In genomic region chr17:56613236-56613844, GRCm38 (mm10) we compare ENCODE assay signal across 8 mouse cellular contexts. TPM values are rescaled to one million over a fixed set of nuclear protein-coding genes. Genes with fewer than 3 reads are reported as not detected.
A peak's percentile ranks its signal among the peaks of the same experiment; 100 is the strongest.
DNase-seq lines count a peak whose midpoint lies in the region; ATAC-seq and TF ChIP-seq lines count a peak whose summit lies in the region.

Gene Rpl36, plus strand, starts transcription at chr17:56613416.

- WGBS in forebrain, embryonic 12.5 days = under 1% methylated on average over 52 of the region's 52 CpGs
- WGBS in heart, postnatal 0 days = under 1% methylated on average over 52 of the region's 52 CpGs
- WGBS in liver, embryonic 16.5 days (ENCODE audit: insufficient replicate concordance) = under 1% methylated on average over 52 of the region's 52 CpGs
- WGBS in neural tube, embryonic 13.5 days = under 1% methylated on average over 52 of the region's 52 CpGs

- no peaks in the 10 kb centered on the region for H3K9me3 ChIP-seq in forebrain, embryonic 12.5 days
- H3K9me3 ChIP-seq in heart, postnatal 0 days (replicated peaks; ENCODE audit: control insufficient read depth, low read length) = no peaks in the 10 kb centered on the region
- H3K9me3 ChIP-seq in liver, embryonic 16.5 days (replicated peaks; ENCODE audit: control insufficient read depth, low read length) = no peaks in the 10 kb centered on the region
- H3K9me3 ChIP-seq in neural tube, embryonic 13.5 days = no peaks in the 10 kb centered on the region

- H3K27ac ChIP-seq in forebrain, embryonic 12.5 days = peak within 1 kb of the TSS; percentile 87
- H3K27ac ChIP-seq in heart, postnatal 0 days (ENCODE audit: low read depth) = peak within 1 kb of the TSS; percentile 87
- peak within 1 kb of the TSS; percentile 83 for H3K27ac ChIP-seq in liver, embryonic 16.5 days (ENCODE audit: low read length)
- H3K27ac ChIP-seq in neural tube, embryonic 13.5 days (replicated peaks) = peak within 1 kb of the TSS; percentile 91
- H3K27ac ChIP-seq in testis, adult 2 months (ENCODE audit: control insufficient read depth, insufficient read depth, low read depth, low read length) = peak within 1 kb of the TSS; percentile 82

- TF ChIP-seq POLR2A in testis, adult 2 months (IDR thresholded peaks at IDR 0.05; ENCODE audit: control insufficient read depth, low read depth, low read length) = peak; percentile 89

- peak within 1 kb of the TSS; percentile 81 for H3K9ac ChIP-seq in forebrain, embryonic 12.5 days
- peak within 1 kb of the TSS; percentile 90 for H3K9ac ChIP-seq in heart, postnatal 0 days (replicated peaks; ENCODE audit: low read depth, low read length)
- H3K9ac ChIP-seq in liver, embryonic 16.5 days (ENCODE audit: low read depth, low read length) = peak within 1 kb of the TSS; percentile 75
- peak within 1 kb of the TSS; percentile 90 for H3K9ac ChIP-seq in neural tube, embryonic 13.5 days

- peak; percentile 93 for DNase-seq in CD8-positive naive resting alpha-beta T cell, adult 2 months (ENCODE audit: low read depth in 2 of 2, low spot score in 2 of 2)
- DNase-seq in c-Kit-positive CD71-positive TER-119-negative erythroid progenitor cells, embryonic 14.5 days (ENCODE audit: low read depth) = peak; percentile 81
- DNase-seq in heart, postnatal 0 days (ENCODE audit: low spot score) = peak; percentile 88
- peak; percentile 98 for DNase-seq in kidney, postnatal 4 days

- H3K27me3 ChIP-seq in forebrain, embryonic 12.5 days = no peaks in the 10 kb centered on the region
- no peaks in the 10 kb centered on the region for H3K27me3 ChIP-seq in heart, postnatal 0 days (ENCODE audit: control insufficient read depth, insufficient read depth, low read length)
- H3K27me3 ChIP-seq in liver, embryonic 16.5 days (ENCODE audit: control insufficient read depth, insufficient read depth, low read depth, low read length) = no peaks in the 10 kb centered on the region
- no peaks in the 10 kb centered on the region for H3K27me3 ChIP-seq in neural tube, embryonic 13.5 days
- no peaks in the 10 kb centered on the region for H3K27me3 ChIP-seq in testis, adult 2 months (ENCODE audit: control insufficient read depth, insufficient read depth, low read length)

- ATAC-seq in forebrain, embryonic 12.5 days (ENCODE audit: low FRiP score) = peak; percentile 61
- ATAC-seq in heart, postnatal 0 days (ENCODE audit: insufficient read depth, low read depth) = peak; percentile 64
- ATAC-seq in liver, embryonic 16.5 days (ENCODE audit: low read depth) = peak; percentile 58
- peak; percentile 51 for ATAC-seq in neural tube, embryonic 13.5 days (ENCODE audit: low read depth)

- peak; percentile 95 for TF ChIP-seq CTCF in heart, postnatal 0 days (IDR thresholded peaks at IDR 0.05; ENCODE audit: low read depth)
- peak; percentile 97 for TF ChIP-seq CTCF in testis, adult 2 months (IDR thresholded peaks at IDR 0.05; ENCODE audit: control insufficient read depth, insufficient read depth, insufficient replicate concordance, low read depth, low read length)

- peak within 1 kb of the TSS; percentile 90 for H3K4me2 ChIP-seq in forebrain, embryonic 12.5 days
- H3K4me2 ChIP-seq in heart, postnatal 0 days (ENCODE audit: low read depth, low read length) = peak within 1 kb of the TSS; percentile 81
- peak within 1 kb of the TSS; percentile 75 for H3K4me2 ChIP-seq in liver, embryonic 16.5 days (ENCODE audit: low read depth, low read length)
- peak within 1 kb of the TSS; percentile 90 for H3K4me2 ChIP-seq in neural tube, embryonic 13.5 days

- H3K36me3 ChIP-seq in forebrain, embryonic 12.5 days (replicated peaks) = peaks cover 43% of the 10 kb centered on the region
- H3K36me3 ChIP-seq in heart, postnatal 0 days (replicated peaks; ENCODE audit: control insufficient read depth, insufficient read depth, low read length) = peaks cover 37% of the 10 kb centered on the region
- H3K36me3 ChIP-seq in liver, embryonic 16.5 days (ENCODE audit: control insufficient read depth, insufficient read depth) = peaks cover 21% of the 10 kb centered on the region
- H3K36me3 ChIP-seq in neural tube, embryonic 13.5 days = peaks cover 41% of the 10 kb centered on the region
- no peaks in the 10 kb centered on the region for H3K36me3 ChIP-seq in testis, adult 2 months (ENCODE audit: control insufficient read depth, insufficient read depth, low read length)

- H3K4me3 ChIP-seq in forebrain, embryonic 12.5 days (replicated peaks) = peak within 1 kb of the TSS; percentile 69
- H3K4me3 ChIP-seq in heart, postnatal 0 days (ENCODE audit: low read depth, low read length) = peak within 1 kb of the TSS; percentile 84
- peak within 1 kb of the TSS; percentile 80 for H3K4me3 ChIP-seq in liver, embryonic 16.5 days (ENCODE audit: low read depth, low read length)
- H3K4me3 ChIP-seq in neural tube, embryonic 13.5 days = peak within 1 kb of the TSS; percentile 70
- peak within 1 kb of the TSS; percentile 99 for H3K4me3 ChIP-seq in testis, adult 2 months (ENCODE audit: control insufficient read depth, low read depth, low read length)

- TF ChIP-seq EP300 in heart, postnatal 0 days (IDR thresholded peaks at IDR 0.05; ENCODE audit: low read depth) = peak; percentile 45; the same call in 1 of the 2 replicates

- H3K4me1 ChIP-seq in forebrain, embryonic 12.5 days = peaks cover 34% of the 10 kb centered on the region
- peaks cover 18% of the 10 kb centered on the region for H3K4me1 ChIP-seq in heart, postnatal 0 days (ENCODE audit: control insufficient read depth, insufficient read depth)
- peaks cover 44% of the 10 kb centered on the region for H3K4me1 ChIP-seq in liver, embryonic 16.5 days (ENCODE audit: control insufficient read depth, low read depth, low read length)
- H3K4me1 ChIP-seq in neural tube, embryonic 13.5 days (replicated peaks) = peaks cover 39% of the 10 kb centered on the region
- peaks cover 15% of the 10 kb centered on the region for H3K4me1 ChIP-seq in testis, adult 2 months (ENCODE audit: control insufficient read depth, insufficient read depth, low read length)

RNA-seq across cellular contexts. Expression of gene Rpl36, which starts in this region (rescaled TPM):
- polyA plus RNA-seq in forebrain, embryonic 12.5 days (2016; fragmentation: Nextera tagmentation; extraction: Ambion mirVana) = 1,181 and 1,289 TPM in 2 replicates
- 1,192 and 2,008 TPM in 2 replicates for total RNA-seq in heart, postnatal 0 days (2014; rRNA removed; ENCODE audit: low replicate concordance)
- polyA plus RNA-seq in heart, postnatal 0 days (2015; fragmentation: Nextera tagmentation; extraction: Ambion mirVana) = 1,600 and 1,704 TPM in 2 replicates
- polyA plus RNA-seq in liver, embryonic 16.5 days (2015; fragmentation: Nextera tagmentation; extraction: Ambion mirVana) = 828 and 951 TPM in 2 replicates
- 1,004 and 1,135 TPM in 2 replicates for polyA plus RNA-seq in neural tube, embryonic 13.5 days (2015; fragmentation: Nextera tagmentation; extraction: Ambion mirVana)
- polyA plus RNA-seq in testis, adult 2 months (2012; rRNA removed) = 1,820 and 2,071 TPM in 2 replicates

Comparison
In these comparisons a context has a peak if more than half of its experiments do, and no peak if none do; other contexts are left out.
1. Peak in every context shown above with its lines: DNase-seq, ATAC-seq, H3K4me3 ChIP-seq and H3K27ac ChIP-seq.